Mouse (Mus musculus) limb, embryonic 11.5 days (tissue): Measurements from ENCODE around the gene Olfr1095. TPM values are rescaled to one million over a fixed set of nuclear protein-coding genes. Genes with fewer than 3 reads are reported as not detected.

Source experiments
- ATAC-seq: fragments of 200-750 bp; cut with Nextera tagmentation; 2 replicates; pipeline ENCODE4 v1.8.0; 2017; ENCODE audit warnings: low read depth; ENCODE audit not compliant: insufficient number of reproducible peaks, low FRiP score, low TSS enrichment
- DNase-seq: peaks from one replicate; pipeline ENCODE4 v3.0.0-alpha.2; 2015; ENCODE audit warnings: low spot score
- H3K27ac ChIP-seq: fragments of 300-500 bp; sonication (generic); replicated peaks from 2 replicates; pipeline ENCODE4 v1.5.1; 2014; ENCODE audit warnings: low read depth, mild to moderate bottlenecking, low read length
- H3K27me3 ChIP-seq: fragments of 300-500 bp; sonication (generic); 2 replicates; pipeline ENCODE4 v1.6.1; 2014; ENCODE audit warnings: mild to moderate bottlenecking, low read length, mixed read lengths; ENCODE audit not compliant: control insufficient read depth, insufficient read depth
- H3K36me3 ChIP-seq: fragments of 300-500 bp; sonication (generic); 2 replicates; pipeline ENCODE4 v1.6.1; 2014; ENCODE audit warnings: mild to moderate bottlenecking, low read length, moderate library complexity, mixed read lengths; ENCODE audit not compliant: control insufficient read depth, insufficient read depth
- H3K4me1 ChIP-seq: fragments of 300-500 bp; sonication (generic); 2 replicates; pipeline ENCODE4 v1.6.1; 2014; ENCODE audit warnings: low read length, mixed read lengths; ENCODE audit not compliant: control insufficient read depth, insufficient read depth
- H3K4me2 ChIP-seq: fragments of 300-500 bp; sonication (generic); 2 replicates; pipeline ENCODE4 v1.6.1; 2014; ENCODE audit warnings: low read depth, mild to moderate bottlenecking, moderate library complexity; ENCODE audit not compliant: severe bottlenecking
- H3K4me3 ChIP-seq: fragments of 300-500 bp; sonication (generic); 2 replicates; pipeline ENCODE4 v1.5.1; 2014; ENCODE audit warnings: low read depth, low read length
- H3K9ac ChIP-seq: fragments of 300-500 bp; sonication (generic); 2 replicates; pipeline ENCODE4 v1.6.1; 2014; ENCODE audit warnings: mild to moderate bottlenecking, low read length
- H3K9me3 ChIP-seq: fragments of 300-500 bp; sonication (generic); 2 replicates; pipeline ENCODE4 v1.6.1; 2016; ENCODE audit warnings: low read length; ENCODE audit not compliant: control insufficient read depth
- WGBS: fragments of 180-500 bp; shearing (Covaris S2); extraction: QIAGEN DNeasy Blood & Tissue Kit; methylation state at CpG from one replicate; pipeline ENCODE4 v1.1.7; 2014; 5-methylcytosine and 5-hydroxymethylcytosine counted together
- polyA plus RNA-seq: library from polyadenylated mRNA; unstranded; fragments of >200 nt; fragmentation: Nextera tagmentation; extraction: Ambion mirVana; gene quantifications from 2 replicates; pipeline ENCODE4 v1.2.1, GENCODE M21; 2014

Olfr1095 gene
- polyA plus RNA-seq = not detected in 2 replicates

- Histone ChIP-seq H3K36me3 (no peaks in the 10 kb centered on the region), H3K4me3 (no peak within 1 kb of the TSS), H3K27ac (no peak within 1 kb of the TSS), H3K9ac (no peak within 1 kb of the TSS), H3K27me3 (no peaks in the 10 kb centered on the region), H3K4me1 (no peaks in the 10 kb centered on the region), H3K9me3 (no peaks in the 10 kb centered on the region), H3K4me2 (no peak within 1 kb of the TSS)
- WGBS = 85% methylated on average over 3 of the region's 3 CpGs
- no peak for DNase-seq
- ATAC-seq = no peak
These were observed at the start of gene Olfr1095 for GRCm38 (mm10) chr2:86851596-86851995. Gene Olfr1095, minus strand, starts transcription at chr2:86851696.

- 92% methylated on average over 1 of the region's 1 CpGs for WGBS
- H3K4me1 ChIP-seq = no peaks in the 10 kb centered on the region
- no peak within 1 kb of the TSS for H3K9ac ChIP-seq
- no peak within 1 kb of the TSS for H3K4me3 ChIP-seq
- no peak within 1 kb of the TSS for H3K27ac ChIP-seq
- ATAC-seq = no peak
- DNase-seq = no peak
- no peaks in the 10 kb centered on the region for H3K9me3 ChIP-seq
- no peak within 1 kb of the TSS for H3K4me2 ChIP-seq
- no peaks in the 10 kb centered on the region for H3K36me3 ChIP-seq
- no peaks in the 10 kb centered on the region for H3K27me3 ChIP-seq
These were observed 40.6 kb upstream of the Olfr1095 start, which contains the start of gene Olfr1097 for GRCm38 (mm10) chr2:86892116-86892515. Gene Olfr1097, minus strand, starts transcription at chr2:86892216.

GRCm38 (mm10) chr2:86874702-86875101 is 23.2 kb upstream of the Olfr1095 start, which contains the start of gene Gm13723:
Gene Gm13723, minus strand, starts transcription at chr2:86874802.
- Histone ChIP-seq H3K4me3 (no peak within 1 kb of the TSS), H3K27ac (no peak within 1 kb of the TSS), H3K9ac (no peak within 1 kb of the TSS), H3K4me1 (no peaks in the 10 kb centered on the region), H3K4me2 (no peak within 1 kb of the TSS), H3K9me3 (no peaks in the 10 kb centered on the region), H3K27me3 (no peaks in the 10 kb centered on the region), H3K36me3 (no peaks in the 10 kb centered on the region)
- 85% methylated on average over 1 of the region's 1 CpGs for WGBS
- ATAC-seq = no peak
- DNase-seq = no peak

GRCm38 (mm10) chr2:86824363-86824762 is 27.1 kb downstream of the Olfr1095 start, which contains the start of gene Olfr1094:
Gene Olfr1094, plus strand, starts transcription at chr2:86824663.
- Histone ChIP-seq H3K4me3 (no peak within 1 kb of the TSS), H3K36me3 (no peaks in the 10 kb centered on the region), H3K27me3 (no peaks in the 10 kb centered on the region), H3K9ac (no peak within 1 kb of the TSS), H3K4me1 (no peaks in the 10 kb centered on the region), H3K9me3 (no peaks in the 10 kb centered on the region), H3K27ac (no peak within 1 kb of the TSS), H3K4me2 (no peak within 1 kb of the TSS)
- no peak for ATAC-seq
- no peak for DNase-seq

GRCm38 (mm10) chr2:86809918-86810317 is 41.6 kb downstream of the Olfr1095 start, which contains the start of gene Olfr141:
Gene Olfr141, minus strand, starts transcription at chr2:86810018.
- Histone ChIP-seq H3K4me1 (no peaks in the 10 kb centered on the region), H3K27ac (no peak within 1 kb of the TSS), H3K9me3 (no peaks in the 10 kb centered on the region), H3K4me3 (no peak within 1 kb of the TSS), H3K9ac (no peak within 1 kb of the TSS), H3K4me2 (no peak within 1 kb of the TSS), H3K27me3 (no peaks in the 10 kb centered on the region), H3K36me3 (no peaks in the 10 kb centered on the region)
- DNase-seq (no peak), ATAC-seq (no peak)

Other genes with a start within 250 kb of the Olfr1095 start
- gene Olfr1084, start 212.0 kb downstream of the Olfr1095 start, polyA plus RNA-seq = not detected in 2 replicates
- gene Olfr1085, start 189.7 kb downstream of the Olfr1095 start, polyA plus RNA-seq = not detected in 2 replicates
- gene Olfr1086, start 171.6 kb downstream of the Olfr1095 start, polyA plus RNA-seq = not detected in 2 replicates
- not detected in 2 replicates for gene Olfr1087, start 153.3 kb downstream of the Olfr1095 start, polyA plus RNA-seq
- gene Olfr1089, start 118.0 kb downstream of the Olfr1095 start, polyA plus RNA-seq = not detected in 2 replicates
- not detected in 2 replicates for gene Olfr1090, start 92.7 kb downstream of the Olfr1095 start, polyA plus RNA-seq
- gene Olfr1093, start 69.2 kb downstream of the Olfr1095 start, polyA plus RNA-seq = not detected in 2 replicates
- not detected in 2 replicates for gene Olfr141, start 41.7 kb downstream of the Olfr1095 start, polyA plus RNA-seq
- not detected in 2 replicates for gene Olfr1094, start 27.0 kb downstream of the Olfr1095 start, polyA plus RNA-seq
- gene Gm13723, start 23.1 kb upstream of the Olfr1095 start, polyA plus RNA-seq = not detected in 2 replicates
- gene Olfr1097, start 40.5 kb upstream of the Olfr1095 start, polyA plus RNA-seq = not detected in 2 replicates
- gene Olfr1098, start 72.8 kb upstream of the Olfr1095 start, polyA plus RNA-seq = not detected in 2 replicates
- not detected in 2 replicates for gene Olfr1099, start 109.0 kb upstream of the Olfr1095 start, polyA plus RNA-seq
- not detected in 2 replicates for gene Olfr1100, start 128.3 kb upstream of the Olfr1095 start, polyA plus RNA-seq
- not detected in 2 replicates for gene Olfr1101, start 139.5 kb upstream of the Olfr1095 start, polyA plus RNA-seq
- not detected in 2 replicates for gene Olfr1102, start 146.7 kb upstream of the Olfr1095 start, polyA plus RNA-seq
- not detected in 2 replicates for gene Olfr1104, start 175.4 kb upstream of the Olfr1095 start, polyA plus RNA-seq
- gene Olfr1105, start 184.8 kb upstream of the Olfr1095 start, polyA plus RNA-seq = not detected in 2 replicates
- not detected in 2 replicates for gene Olfr1106, start 200.6 kb upstream of the Olfr1095 start, polyA plus RNA-seq
- not detected in 2 replicates for gene Olfr1107, start 224.1 kb upstream of the Olfr1095 start, polyA plus RNA-seq
- not detected in 2 replicates for gene Olfr1109, start 244.3 kb upstream of the Olfr1095 start, polyA plus RNA-seq